Mouse (Mus musculus) ovary, postnatal 36 days (tissue): ENCODE data around the gene Gm9736.
"Not testable (repeated sequence)": the region's sequence is repeated elsewhere in the genome, so short reads cannot be mapped to it uniquely, and the experiment has no call there.

Experiments
- DNase-seq: peaks from one replicate; pipeline ENCODE4 v3.0.0; 2022; ENCODE audit warnings: low spot score, mixed read lengths

Gm9736 gene

DNA sequence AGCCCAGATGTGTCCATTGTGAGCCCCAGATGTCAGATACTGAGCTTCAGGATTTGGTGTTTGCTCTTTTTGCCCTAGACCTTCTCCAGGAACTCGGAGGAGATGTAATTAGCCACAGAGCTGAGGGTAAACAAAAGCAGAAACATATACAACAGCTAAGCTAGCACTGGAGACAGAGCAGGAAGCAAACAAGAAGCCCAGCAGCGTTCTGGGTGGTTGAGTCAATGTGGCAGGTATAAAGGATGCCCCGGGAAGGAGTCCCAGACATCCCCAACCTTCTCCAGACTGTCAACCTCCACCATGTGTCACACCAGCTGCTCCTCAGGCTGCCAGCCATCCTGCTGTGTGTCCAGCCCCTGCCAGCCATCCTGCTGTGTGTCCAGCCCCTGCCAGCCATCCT is 25.0 kb downstream of the Gm9736 start, which contains the start of gene Gm10100:
TSS of gene Gm10100 (plus strand) at position 301 of the 400 bp plus-strand sequence.
- no peak for DNase-seq

DNA sequence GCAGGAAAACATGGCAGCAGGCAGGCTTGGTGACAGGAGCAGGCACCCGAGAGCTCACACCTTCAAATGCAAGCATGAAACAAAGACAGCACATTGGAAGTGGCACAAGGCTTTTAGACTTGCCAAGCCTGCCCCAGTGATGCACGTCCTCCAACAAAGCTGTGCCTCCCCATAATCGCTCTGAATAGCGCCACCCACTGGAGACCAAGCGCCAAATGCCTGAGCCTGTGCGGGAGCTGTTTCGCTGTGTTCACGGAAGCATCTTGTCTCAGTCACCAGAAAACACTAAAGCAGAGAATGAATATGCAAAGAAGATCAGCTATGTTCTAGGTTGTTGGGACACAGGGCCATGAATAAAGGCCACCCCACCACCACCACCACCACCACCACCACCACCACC is 26.3 kb downstream of the Gm9736 start:
- no peak for DNase-seq

DNA sequence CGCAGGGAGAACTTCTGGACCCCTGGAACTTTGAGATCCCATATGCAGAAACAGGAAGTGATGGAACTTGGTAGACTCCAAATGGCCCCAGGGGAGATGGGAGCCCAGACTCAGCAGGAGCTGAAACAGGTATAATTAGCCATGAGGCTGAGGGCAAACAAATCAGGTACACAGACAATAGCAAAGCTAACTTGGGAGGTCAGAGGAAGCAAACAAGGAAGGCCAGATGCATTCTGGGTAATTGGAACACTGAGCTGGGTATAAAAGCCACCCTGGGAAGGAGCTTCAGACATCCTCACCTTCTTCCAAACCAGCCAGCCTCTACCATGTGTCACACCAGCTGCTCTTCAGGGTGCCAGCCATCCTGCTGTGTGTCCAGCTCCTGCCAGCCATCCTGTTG is 30.9 kb downstream of the Gm9736 start, which contains the start of gene Krtap12-1:
TSS of gene Krtap12-1 (plus strand) at position 301 of the 400 bp plus-strand sequence.
- not testable (repeated sequence) for DNase-seq

DNA sequence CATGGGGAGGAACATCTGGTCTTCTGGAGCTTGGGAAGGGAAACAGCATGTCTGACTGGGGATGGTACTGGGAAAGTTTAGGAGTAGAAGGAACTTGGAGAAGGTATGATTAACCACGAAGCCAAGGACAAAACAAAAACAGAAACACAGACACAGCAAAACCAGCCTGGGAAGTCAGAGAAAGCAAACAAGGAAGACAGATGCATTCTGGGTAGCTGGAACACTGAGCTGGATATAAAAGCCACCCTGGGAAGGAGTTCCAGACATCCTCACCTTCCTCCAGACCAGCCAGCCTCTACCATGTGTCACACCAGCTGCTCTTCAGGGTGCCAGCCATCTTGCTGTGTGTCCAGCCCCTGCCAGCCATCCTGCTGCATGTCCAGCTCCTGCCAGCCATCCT is 35.6 kb downstream of the Gm9736 start, which contains the start of gene Gm10142:
TSS of gene Gm10142 (plus strand) at position 301 of the 400 bp plus-strand sequence.
- DNase-seq = no peak

DNA sequence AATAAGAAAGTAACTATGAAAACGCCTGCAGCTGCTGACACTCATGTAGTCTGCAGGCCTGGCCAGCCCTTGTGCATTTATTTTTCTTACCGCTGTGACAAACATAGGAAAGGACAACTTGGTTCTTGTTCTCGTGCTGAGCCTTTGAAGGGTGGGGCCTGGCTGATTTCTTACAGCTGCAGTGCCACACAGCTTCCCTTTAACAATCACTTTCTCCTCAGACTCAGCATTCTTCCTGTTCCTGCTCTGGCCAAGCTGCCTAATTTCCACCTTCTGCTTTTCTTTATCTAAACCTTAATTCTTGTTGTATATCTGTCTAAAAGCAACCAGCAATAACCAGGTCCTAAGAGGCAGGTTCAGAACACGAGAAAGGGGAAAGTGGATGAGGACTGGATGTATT is 37.4 kb downstream of the Gm9736 start:
- no peak for DNase-seq

DNA sequence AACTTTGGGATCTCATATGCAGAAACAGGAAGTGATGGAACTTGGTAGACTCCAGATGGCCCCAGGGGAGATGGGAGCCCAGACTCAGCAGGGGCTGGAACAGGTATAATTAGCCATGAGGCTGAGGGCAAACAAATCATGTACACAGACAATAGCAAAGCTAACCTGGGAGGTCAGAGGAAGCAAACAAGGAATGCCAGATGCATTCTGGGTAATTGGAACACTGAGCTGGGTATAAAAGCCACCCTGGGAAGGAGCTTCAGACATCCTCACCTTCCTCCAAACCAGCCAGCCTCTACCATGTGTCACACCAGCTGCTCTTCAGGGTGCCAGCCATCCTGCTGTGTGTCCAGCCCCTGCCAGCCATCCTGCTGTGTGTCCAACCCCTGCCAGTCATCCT is 40.0 kb downstream of the Gm9736 start, which contains the start of gene Gm10024:
TSS of gene Gm10024 (plus strand) at position 301 of the 400 bp plus-strand sequence.
- DNase-seq = not testable (repeated sequence)

DNA sequence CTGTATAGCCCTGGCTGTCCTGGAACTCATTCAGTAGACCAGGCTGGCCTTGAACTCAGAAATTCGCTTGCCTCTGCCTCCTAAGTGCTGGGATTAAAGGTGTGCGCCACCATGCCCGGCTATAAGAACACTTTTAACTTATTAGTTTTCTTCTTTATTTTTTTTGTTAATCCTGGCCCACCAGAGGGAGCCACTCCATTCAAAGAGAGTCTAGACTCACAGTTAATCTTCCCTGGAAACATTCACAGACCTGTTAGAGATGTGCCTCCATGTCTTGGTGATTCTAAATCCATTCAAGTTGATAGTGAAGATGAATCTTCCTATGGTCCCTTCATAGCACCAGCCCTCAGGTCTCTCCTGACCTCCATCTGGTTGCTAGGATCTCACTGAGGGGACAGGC is 41.3 kb downstream of the Gm9736 start:
- no peak for DNase-seq

DNA sequence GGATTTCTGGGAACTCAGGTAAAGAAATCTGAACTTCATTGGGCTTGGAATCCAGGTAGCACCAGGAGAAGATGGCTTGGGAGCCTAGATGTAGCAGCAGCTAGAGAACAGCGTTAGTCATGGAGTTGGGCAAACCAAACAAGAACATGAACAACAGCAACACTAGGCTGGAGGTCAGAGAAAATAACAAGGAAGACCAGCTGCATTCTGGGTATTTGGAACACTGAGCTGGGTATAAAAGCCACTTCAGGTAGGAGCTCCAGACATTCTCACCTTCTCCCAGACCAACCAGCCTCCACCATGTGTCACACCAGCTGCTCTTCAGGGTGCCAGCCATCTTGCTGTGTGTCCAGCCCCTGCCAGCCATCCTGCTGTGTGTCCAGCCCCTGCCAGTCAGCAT is 44.8 kb downstream of the Gm9736 start, which contains the start of gene Gm10272:
TSS of gene Gm10272 (plus strand) at position 301 of the 400 bp plus-strand sequence.
- no peak for DNase-seq
